Mouse (Mus musculus) left cerebral cortex, adult 2 months (tissue): ENCODE data around the gene Vmn2r16. TPM values are rescaled to one million over a fixed set of nuclear protein-coding genes. Genes with fewer than 3 reads are reported as not detected.

Experiments used
- DNase-seq, 2 experiments: peaks; one replicate each; pipeline ENCODE4 v3.0.0; 2021 to 2022; ENCODE audit warnings: low spot score in 2 of 2, mixed read lengths in 1 of 2; ENCODE audit errors: extremely low spot score in 1 of 2
- H3K27ac ChIP-seq: fragments of 200-600 bp; 2 replicates; pipeline ENCODE4 v1.8.1; 2022
- H3K4me3 ChIP-seq: fragments of 200-600 bp; 2 replicates; pipeline ENCODE4 v1.8.1; 2022
- CTCF ChIP-seq: fragments of 200-600 bp; IDR thresholded peaks from 2 replicates; pipeline ENCODE4 v1.8.1; 2022; ENCODE audit warnings: antibody characterized with exemption, mild to moderate bottlenecking, moderate library complexity
- intact Hi-C: fragments of 180-260 bp; cut with DNase I; formaldehyde crosslinking; loops from one replicate; pipeline ENCODE4 v1.15.1; 2025
- long read RNA-seq, 2 experiments: library from polyadenylated mRNA; stranded (forward); transcript quantifications; one replicate each; pipeline ENCODE4 v2.0.0; 2021; ENCODE audit warnings: borderline mapping rate in 2 of 2
- total RNA-seq, 2 experiments: library from RNA; stranded (reverse); gene quantifications; 2 replicates each; pipeline ENCODE4 v1.2.3; 2021

Vmn2r16 gene
- total RNA-seq: not detected
- long read RNA-seq, experiment 1: 0 reads
- long read RNA-seq, experiment 2: 0 reads

DNA sequence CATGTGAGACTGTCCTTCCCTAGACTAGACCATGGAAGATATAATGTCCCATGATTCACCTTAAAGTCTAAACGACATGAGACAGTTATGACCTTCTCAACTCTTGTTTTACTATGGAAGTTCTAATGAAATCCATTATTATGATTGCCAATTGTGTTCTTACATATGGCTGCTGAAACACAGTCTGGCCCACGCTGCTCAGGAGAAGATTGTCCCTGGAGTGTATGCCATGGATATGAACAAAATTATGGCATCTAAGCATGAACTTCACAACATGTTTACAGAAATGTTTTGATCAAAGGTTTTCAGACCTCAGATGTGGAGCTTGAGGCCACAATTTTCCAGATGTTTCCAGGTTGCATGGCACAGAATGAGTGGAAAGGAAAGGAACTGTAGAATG is at the start of gene Vmn2r16:
Vmn2r16 (plus strand) TSS at position 301 of the 400 bp plus-strand sequence.
- intact Hi-C loops: no loop called here
- TF ChIP-seq CTCF: no peak
- no peak within 1 kb of the TSS for H3K27ac ChIP-seq
- no peak within 1 kb of the TSS for H3K4me3 ChIP-seq
- DNase-seq: no peak

DNA sequence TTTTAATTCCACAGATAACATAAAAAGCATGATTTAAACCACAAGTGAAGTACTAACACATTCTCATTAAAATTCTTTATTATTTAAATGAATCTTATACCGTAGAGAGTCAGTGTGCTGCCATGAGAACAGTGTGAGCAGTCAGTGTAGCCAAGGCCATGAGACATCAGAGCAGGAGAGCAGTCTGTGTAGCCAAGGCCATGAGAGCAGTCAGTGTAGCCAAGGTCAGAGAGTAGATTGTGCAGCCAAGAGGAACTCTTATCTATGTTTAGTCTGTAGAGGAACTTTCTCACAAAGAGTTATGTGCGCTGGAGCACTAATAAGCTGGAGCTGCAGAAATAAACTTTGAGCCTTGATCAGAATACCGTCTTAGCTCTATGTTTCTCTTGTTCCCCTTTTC is 35.3 kb upstream of the Vmn2r16 start:
- intact Hi-C loops: no loop called here
- TF ChIP-seq CTCF: no peak
- H3K4me3 ChIP-seq: no peak overlapping the region
- DNase-seq: no peak
- H3K27ac ChIP-seq: no peak overlapping the region

- Histone ChIP-seq H3K4me3 (no peak within 1 kb of the TSS), H3K27ac (no peak within 1 kb of the TSS)
- intact Hi-C loops: no loop called here
- no peak for DNase-seq
- TF ChIP-seq CTCF: no peak
These were observed 32.4 kb upstream of the Vmn2r16 start, which contains the start of gene Vmn2r15 for GRCm38 (mm10) chr5:109297544-109297943. Gene Vmn2r15 (minus strand): TSS chr5:109297644.

- no peak for TF ChIP-seq CTCF
- no peak within 1 kb of the TSS for H3K4me3 ChIP-seq
- no peak within 1 kb of the TSS for H3K27ac ChIP-seq
- DNase-seq: no peak
- intact Hi-C loops: no loop called here
These were observed 89.4 kb downstream of the Vmn2r16 start, which contains the start of gene Vmn2r17 for GRCm38 (mm10) chr5:109419388-109419787. Gene Vmn2r17 (plus strand): TSS chr5:109419688.

Other genes starting within 250 kb of the Vmn2r16 start
- gene Vmn2r12, start 232.2 kb upstream of the Vmn2r16 start, total RNA-seq: not detected
- not detected for gene Vmn2r13, start 138.0 kb upstream of the Vmn2r16 start, total RNA-seq
- gene Vmn2r14, start 105.5 kb upstream of the Vmn2r16 start, total RNA-seq: not detected
- gene Vmn2r15, start 32.5 kb upstream of the Vmn2r16 start, total RNA-seq: not detected
- gene Vmn2r17, start 89.5 kb downstream of the Vmn2r16 start, total RNA-seq: not detected
- 10 to 100 TPM; 31.5 to 37.7 TPM for gene Crlf2, start 228.8 kb downstream of the Vmn2r16 start, total RNA-seq